ENCODE assay signal across 7 mouse cellular contexts in the genomic region with DNA sequence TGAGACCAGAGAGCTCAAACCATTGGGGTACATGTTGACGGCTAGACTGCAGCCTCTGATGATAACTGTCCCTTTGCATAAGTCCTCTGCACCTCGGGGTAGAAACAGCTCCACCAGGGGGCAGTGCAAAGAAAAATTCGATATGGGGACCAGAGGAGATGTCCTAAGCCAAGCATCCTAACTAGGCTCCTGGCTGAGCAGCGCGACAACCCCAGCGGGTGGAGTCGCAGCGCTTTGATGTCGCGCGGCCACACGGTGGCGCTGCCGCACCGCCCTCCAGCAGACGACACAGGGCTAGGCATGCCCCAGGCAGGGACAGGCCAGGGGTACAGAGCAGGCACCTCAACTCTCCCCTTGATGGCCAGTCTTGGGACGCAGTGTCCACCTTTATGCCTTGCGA.
A peak's percentile ranks its signal among the peaks of the same experiment; 100 is the strongest.
DNase-seq lines count a peak whose midpoint lies in the region; ATAC-seq and TF ChIP-seq lines count a peak whose summit lies in the region.

No protein-coding gene starts in this region.

- peak; percentile 74 to 76 for DNase-seq in adrenal gland, adult 18-20 months (ENCODE audit: low spot score in 2 of 2)
- DNase-seq in embryo, embryonic 9.5 days (ENCODE audit: extremely low spot score) = peak; percentile 87
- peak; percentile 90 for DNase-seq in left cerebral cortex, postnatal 4 days

- intact Hi-C loops in left cerebral cortex, postnatal 4 days (cut with DNase I) = loop anchor here (10.0 kb wide), 1 partner anchor 1021 kb away; no protein-coding TSS in a partner anchor

- no peaks in the 10 kb centered on the region; the same call in 1 of the 2 replicates for H3K4me1 ChIP-seq in intestine, postnatal 0 days (replicated peaks; ENCODE audit: control insufficient read depth, insufficient read depth, low read length)
- peaks cover 40% of the 10 kb centered on the region for H3K4me1 ChIP-seq in midbrain, embryonic 12.5 days
- H3K4me1 ChIP-seq in small intestine, adult 2 months (ENCODE audit: control insufficient read depth, insufficient read depth, insufficient read length, low read length) = peaks cover 3% of the 10 kb centered on the region; the same call in 1 of the 2 replicates

- H3K4me3 ChIP-seq in intestine, postnatal 0 days (ENCODE audit: low read depth, low read length) = no peak overlapping the region
- no peak overlapping the region for H3K4me3 ChIP-seq in midbrain, embryonic 12.5 days
- H3K4me3 ChIP-seq in small intestine, adult 2 months (ENCODE audit: low read depth, low read length) = no peak overlapping the region

- no peak overlapping the region for H3K4me2 ChIP-seq in intestine, postnatal 0 days (replicated peaks; ENCODE audit: low read depth)
- H3K4me2 ChIP-seq in midbrain, embryonic 12.5 days (replicated peaks) = no peak overlapping the region

- no peak overlapping the region for H3K27ac ChIP-seq in intestine, postnatal 0 days (ENCODE audit: low read depth, low read length)
- H3K27ac ChIP-seq in midbrain, embryonic 12.5 days (replicated peaks) = no peak overlapping the region
- H3K27ac ChIP-seq in small intestine, adult 2 months (ENCODE audit: insufficient read depth, low read depth, low read length) = no peak overlapping the region

- 5% methylated on average over 18 of the region's 18 CpGs for WGBS in intestine, postnatal 0 days
- under 1% methylated on average over 18 of the region's 18 CpGs for WGBS in midbrain, embryonic 12.5 days
- 3% methylated on average over 18 of the region's 18 CpGs for WGBS in small intestine, adult 2 months

- no peak overlapping the region for H3K9ac ChIP-seq in intestine, postnatal 0 days (ENCODE audit: low read depth, low read length)
- H3K9ac ChIP-seq in midbrain, embryonic 12.5 days (replicated peaks) = no peak overlapping the region

- ATAC-seq in granulocyte monocyte progenitor cell, adult 5-6 weeks (replicated peaks; ENCODE audit: poor library complexity, severe bottlenecking) = peak; percentile 96
- ATAC-seq in intestine, postnatal 0 days = peak; percentile 79
- ATAC-seq in midbrain, embryonic 12.5 days (ENCODE audit: low FRiP score, low read depth) = peak; percentile 94

- no peak for TF ChIP-seq POLR2A in small intestine, adult 2 months (IDR thresholded peaks at IDR 0.05; ENCODE audit: low read depth, low read length)

- no peaks in the 10 kb centered on the region for H3K9me3 ChIP-seq in intestine, postnatal 0 days (ENCODE audit: control insufficient read depth)
- no peaks in the 10 kb centered on the region for H3K9me3 ChIP-seq in midbrain, embryonic 12.5 days

- peaks cover 17% of the 10 kb centered on the region for H3K27me3 ChIP-seq in intestine, postnatal 0 days (replicated peaks; ENCODE audit: control insufficient read depth, insufficient read depth, low read length)
- H3K27me3 ChIP-seq in midbrain, embryonic 12.5 days = 0 out of 2 replicates have a peak, but pooled peaks cover 5% of the 10 kb centered on the region
- H3K27me3 ChIP-seq in small intestine, adult 2 months (ENCODE audit: control insufficient read depth, insufficient read depth, low read length) = peaks cover 4% of the 10 kb centered on the region; the same call in 1 of the 2 replicates

- H3K36me3 ChIP-seq in intestine, postnatal 0 days (ENCODE audit: control insufficient read depth, insufficient read depth) = no peaks in the 10 kb centered on the region
- H3K36me3 ChIP-seq in midbrain, embryonic 12.5 days = no peaks in the 10 kb centered on the region
- H3K36me3 ChIP-seq in small intestine, adult 2 months (ENCODE audit: control insufficient read depth, insufficient read depth, low read length) = no peaks in the 10 kb centered on the region

- TF ChIP-seq CTCF in intestine, postnatal 0 days (IDR thresholded peaks at IDR 0.05; ENCODE audit: low read depth) = peak; percentile 100
- TF ChIP-seq CTCF in small intestine, adult 2 months (IDR thresholded peaks at IDR 0.05; ENCODE audit: extremely low read depth, insufficient read length, insufficient replicate concordance, low read depth, low read length) = peak; percentile 88
